Mouse (Mus musculus): ENCODE results near the gene Zfp780b. TPM values are rescaled to one million over a fixed set of nuclear protein-coding genes. Genes with fewer than 3 reads are reported as not detected.
"Not testable (repeated sequence)": the region's sequence is repeated elsewhere in the genome, so short reads cannot be mapped to it uniquely, and the experiment has no call there.

The Zfp780b gene
- polyA plus RNA-seq, 2 experiments, result 5.7 to 10.8 TPM

GRCm38 (mm10) chr7:27982197-27982596 lies 3.2 kb upstream of the Zfp780b start:
- H3K9me3 ChIP-seq (ENCODE audit: control insufficient read depth, low read length), result peaks cover 36% of the 10 kb centered on the region

GRCm38 (mm10) chr7:27949451-27949850 lies 29.5 kb downstream of the Zfp780b start:
- H3K27me3 ChIP-seq (ENCODE audit: control insufficient read depth, insufficient read depth, low read length); H3K9me3 ChIP-seq (ENCODE audit: control insufficient read depth, low read length); H3K9ac ChIP-seq (ENCODE audit: low read depth, low read length, severe bottlenecking); H3K4me1 ChIP-seq (ENCODE audit: control insufficient read depth, insufficient read depth, low read length); H3K36me3 ChIP-seq (ENCODE audit: control insufficient read depth, insufficient read depth, low read length); DNase-seq (ENCODE audit: low spot score); H3K4me2 ChIP-seq (replicated peaks; ENCODE audit: low read depth, low read length, severe bottlenecking); ATAC-seq (ENCODE audit: low FRiP score, low read depth); H3K27ac ChIP-seq (replicated peaks; ENCODE audit: low read depth, low read length); H3K4me3 ChIP-seq (replicated peaks; ENCODE audit: low read length): not testable (repeated sequence)
- WGBS, result 92% methylated on average over 13 of the region's 13 CpGs

More at GRCm38 (mm10) chr7:27982197-27982596, 3.2 kb upstream of the Zfp780b start:
- Histone ChIP-seq H3K9ac (ENCODE audit: low read depth, low read length, severe bottlenecking) (no peak overlapping the region), H3K27me3 (ENCODE audit: control insufficient read depth, insufficient read depth, low read length) (no peaks in the 10 kb centered on the region), H3K4me3 (replicated peaks; ENCODE audit: low read length) (no peak overlapping the region), H3K27ac (replicated peaks; ENCODE audit: low read depth, low read length) (no peak overlapping the region), H3K36me3 (ENCODE audit: control insufficient read depth, insufficient read depth, low read length) (0 out of 2 replicates have a peak, but pooled peaks cover 2% of the 10 kb centered on the region), H3K4me1 (ENCODE audit: control insufficient read depth, insufficient read depth, low read length) (peaks cover 4% of the 10 kb centered on the region; the same call in 1 of the 2 replicates), H3K4me2 (replicated peaks; ENCODE audit: low read depth, low read length, severe bottlenecking) (no peak overlapping the region)
- ATAC-seq (ENCODE audit: low FRiP score, low read depth) (no peak), DNase-seq (ENCODE audit: low spot score) (no peak)
- WGBS, result 69% methylated on average over 2 of the region's 2 CpGs
- TF ChIP-seq POLR2A (IDR thresholded peaks at IDR 0.05; ENCODE audit: borderline replicate concordance, extremely low read depth, insufficient read depth, insufficient read length), result no peak

DNA sequence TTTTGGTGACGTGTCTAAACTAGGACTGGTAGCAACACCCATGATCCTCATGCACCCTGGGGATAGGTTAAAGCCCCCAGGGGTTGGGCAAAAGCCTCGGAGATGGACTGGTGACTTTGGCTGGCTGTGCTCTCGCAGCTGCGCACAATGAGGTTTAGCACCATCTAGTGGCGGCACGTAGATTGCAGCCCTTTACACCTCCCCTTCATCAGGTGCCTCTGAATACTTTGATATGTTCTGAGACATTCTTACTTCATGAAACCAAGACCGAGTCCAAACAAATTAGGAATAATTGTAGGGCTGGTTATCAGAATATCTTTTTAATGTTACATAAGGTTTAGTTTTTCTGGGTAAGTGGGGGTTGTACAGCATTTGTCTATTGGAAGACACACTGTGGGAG lies 37.1 kb downstream of the Zfp780b start:
- not testable (repeated sequence) for H3K27me3 ChIP-seq (ENCODE audit: control insufficient read depth, insufficient read depth, low read length); H3K27ac ChIP-seq (replicated peaks; ENCODE audit: low read depth, low read length); H3K36me3 ChIP-seq (ENCODE audit: control insufficient read depth, insufficient read depth, low read length); H3K9ac ChIP-seq (ENCODE audit: low read depth, low read length, severe bottlenecking); ATAC-seq (ENCODE audit: low FRiP score, low read depth); H3K4me3 ChIP-seq (replicated peaks; ENCODE audit: low read length); H3K4me1 ChIP-seq (ENCODE audit: control insufficient read depth, insufficient read depth, low read length); H3K9me3 ChIP-seq (ENCODE audit: control insufficient read depth, low read length); H3K4me2 ChIP-seq (replicated peaks; ENCODE audit: low read depth, low read length, severe bottlenecking); DNase-seq (ENCODE audit: low spot score)
- WGBS, result 54% methylated on average over 4 of the region's 7 CpGs

DNA sequence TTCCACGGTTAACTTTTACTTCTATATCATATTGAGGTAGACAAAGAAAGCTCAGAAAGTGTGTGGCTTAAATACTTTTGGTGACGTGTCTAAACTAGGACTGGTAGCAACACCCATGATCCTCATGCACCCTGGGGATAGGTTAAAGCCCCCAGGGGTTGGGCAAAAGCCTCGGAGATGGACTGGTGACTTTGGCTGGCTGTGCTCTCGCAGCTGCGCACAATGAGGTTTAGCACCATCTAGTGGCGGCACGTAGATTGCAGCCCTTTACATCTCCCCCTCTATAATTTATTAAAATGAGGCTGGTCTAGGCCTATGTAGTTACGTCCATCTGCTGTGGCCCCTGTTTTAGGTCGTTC lies 45.2 kb downstream of the Zfp780b start:
- H3K27me3 ChIP-seq (ENCODE audit: control insufficient read depth, insufficient read depth, low read length); H3K9me3 ChIP-seq (ENCODE audit: control insufficient read depth, low read length); H3K36me3 ChIP-seq (ENCODE audit: control insufficient read depth, insufficient read depth, low read length); H3K9ac ChIP-seq (ENCODE audit: low read depth, low read length, severe bottlenecking); H3K27ac ChIP-seq (replicated peaks; ENCODE audit: low read depth, low read length); DNase-seq (ENCODE audit: low spot score); H3K4me1 ChIP-seq (ENCODE audit: control insufficient read depth, insufficient read depth, low read length); ATAC-seq (ENCODE audit: low FRiP score, low read depth): not testable (repeated sequence)
- H3K4me3 ChIP-seq (replicated peaks; ENCODE audit: low read length), result 0 out of 2 replicates have a peak overlapping the region, but pooled peaks have one; percentile 10
- H3K4me2 ChIP-seq (replicated peaks; ENCODE audit: low read depth, low read length, severe bottlenecking), result peak overlapping the region; percentile 36
- WGBS, result 17% methylated on average over 1 of the region's 9 CpGs

GRCm38 (mm10) chr7:27933050-27933799 lies 45.7 kb downstream of the Zfp780b start:
- Histone ChIP-seq H3K4me3 (replicated peaks; ENCODE audit: low read length) (0 out of 2 replicates have a peak overlapping the region, but pooled peaks have one; percentile 10), H3K36me3 (ENCODE audit: control insufficient read depth, insufficient read depth, low read length) (no peaks in the 10 kb centered on the region), H3K4me1 (ENCODE audit: control insufficient read depth, insufficient read depth, low read length) (0 out of 2 replicates have a peak, but pooled peaks cover 3% of the 10 kb centered on the region), H3K9ac (ENCODE audit: low read depth, low read length, severe bottlenecking) (peak overlapping the region; percentile 36; the same call in 1 of the 2 replicates), H3K27me3 (ENCODE audit: control insufficient read depth, insufficient read depth, low read length) (no peaks in the 10 kb centered on the region), H3K27ac (replicated peaks; ENCODE audit: low read depth, low read length) (no peak overlapping the region), H3K9me3 (ENCODE audit: control insufficient read depth, low read length) (no peaks in the 10 kb centered on the region), H3K4me2 (replicated peaks; ENCODE audit: low read depth, low read length, severe bottlenecking) (peak overlapping the region; percentile 36)
- ATAC-seq (ENCODE audit: low FRiP score, low read depth) (no peak), DNase-seq (ENCODE audit: low spot score) (no peak)
- WGBS, result 18% methylated on average over 7 of the region's 7 CpGs
- no peak for TF ChIP-seq POLR2A (IDR thresholded peaks at IDR 0.05; ENCODE audit: borderline replicate concordance, extremely low read depth, insufficient read depth, insufficient read length)

All from limb, embryonic 14.5 days (tissue).